Mouse (Mus musculus) bone marrow, adult 2 months (tissue): Measurements from ENCODE around the gene Ring1.

Experiments used
- CTCF ChIP-seq: fragments of 200-500 bp; IDR thresholded peaks from 2 replicates; pipeline ENCODE4 v1.5.1; 2011; ENCODE audit warnings: low read length, control low read depth; ENCODE audit not compliant: control insufficient read depth, insufficient read depth
- POLR2A ChIP-seq: fragments of 200-500 bp; IDR thresholded peaks from 2 replicates; pipeline ENCODE4 v1.6.1; 2011; ENCODE audit warnings: low read depth, mild to moderate bottlenecking, control low read depth, low read length, borderline replicate concordance; ENCODE audit not compliant: control insufficient read depth

GRCm38 (mm10) chr17:33995651-33996050 lies 28.8 kb downstream of the Ring1 start:
- no peak for TF ChIP-seq CTCF
- TF ChIP-seq POLR2A, result no peak
